Mouse (Mus musculus): Measurements from ENCODE around the gene Sox6. TPM values are rescaled to one million over a fixed set of nuclear protein-coding genes. Genes with fewer than 3 reads are reported as not detected.

Gene Sox6
- polyA plus RNA-seq, 1 experiment: 2.9 TPM

DNA sequence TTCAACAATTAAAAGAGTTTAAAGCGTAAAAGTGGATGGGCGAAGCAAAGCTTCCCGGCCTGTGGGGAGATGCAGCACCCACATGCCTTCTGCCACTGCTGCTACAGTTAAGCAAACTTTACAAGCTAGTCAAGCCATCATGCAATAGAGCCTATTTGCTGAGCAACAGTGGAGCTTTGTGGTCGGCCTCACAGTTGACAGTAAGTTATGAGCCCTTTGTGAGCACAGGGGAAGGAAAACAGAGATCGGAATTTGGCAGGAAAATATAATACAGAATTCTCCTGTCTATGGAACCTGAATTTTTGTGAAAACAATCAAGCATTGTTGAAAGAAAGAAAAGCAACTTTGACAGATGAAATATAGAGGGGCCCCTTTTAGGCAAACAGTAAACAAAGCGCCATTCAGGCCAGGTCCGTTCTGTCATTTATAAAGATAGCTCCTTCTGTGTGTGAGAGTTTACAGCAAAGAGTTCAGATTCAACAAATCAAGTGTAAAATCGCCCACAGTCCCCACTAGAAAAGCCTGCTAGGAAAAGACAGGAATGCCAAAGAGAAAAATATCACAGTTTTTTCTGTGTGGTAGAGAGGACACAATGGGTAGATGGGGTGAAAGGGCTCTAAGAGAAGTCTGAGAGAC is 213.9 kb downstream of the Sox6 start:
- Histone ChIP-seq H3K4me3 (ENCODE audit: insufficient read depth, low read length) (no peak overlapping the region), H3K4me1 (ENCODE audit: control insufficient read depth, insufficient read depth, low read length) (no peaks in the 10 kb centered on the region)
- no peak for TF ChIP-seq POLR2A (IDR thresholded peaks at IDR 0.05; ENCODE audit: low read depth, low read length)

DNA sequence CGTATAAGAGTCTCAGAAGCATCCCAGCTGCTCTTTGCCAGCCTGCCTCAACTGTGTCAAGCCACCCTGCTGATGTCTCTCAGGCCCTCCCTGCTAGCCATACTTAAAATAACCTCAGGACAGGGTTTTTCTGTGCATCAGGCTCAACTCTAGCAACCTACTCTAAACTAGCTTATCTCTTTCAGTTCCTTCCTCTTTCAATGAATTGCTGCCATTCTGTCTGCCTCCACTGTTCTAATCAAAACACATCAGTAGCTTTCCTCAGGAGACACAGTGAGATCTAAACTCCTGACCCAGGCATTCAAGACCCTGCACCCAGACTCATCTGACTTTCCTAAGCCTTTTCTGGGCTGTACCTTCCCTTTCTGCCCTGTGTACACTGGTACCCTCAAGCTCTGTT is 219.5 kb downstream of the Sox6 start:
- H3K4me1 ChIP-seq (ENCODE audit: control insufficient read depth, insufficient read depth, low read length): no peaks in the 10 kb centered on the region
- no peak overlapping the region for H3K4me3 ChIP-seq (ENCODE audit: insufficient read depth, low read length)
- H3K27ac ChIP-seq (ENCODE audit: insufficient read depth, low read length): no peak overlapping the region
- no peak for TF ChIP-seq POLR2A (IDR thresholded peaks at IDR 0.05; ENCODE audit: low read depth, low read length)
- no peak for TF ChIP-seq CTCF (IDR thresholded peaks at IDR 0.05; ENCODE audit: borderline replicate concordance, insufficient read depth, low read length)

More for the DNA sequence above, 213.9 kb downstream of the Sox6 start:
- H3K27ac ChIP-seq (ENCODE audit: insufficient read depth, low read length): peak overlapping the region; percentile 89

DNA sequence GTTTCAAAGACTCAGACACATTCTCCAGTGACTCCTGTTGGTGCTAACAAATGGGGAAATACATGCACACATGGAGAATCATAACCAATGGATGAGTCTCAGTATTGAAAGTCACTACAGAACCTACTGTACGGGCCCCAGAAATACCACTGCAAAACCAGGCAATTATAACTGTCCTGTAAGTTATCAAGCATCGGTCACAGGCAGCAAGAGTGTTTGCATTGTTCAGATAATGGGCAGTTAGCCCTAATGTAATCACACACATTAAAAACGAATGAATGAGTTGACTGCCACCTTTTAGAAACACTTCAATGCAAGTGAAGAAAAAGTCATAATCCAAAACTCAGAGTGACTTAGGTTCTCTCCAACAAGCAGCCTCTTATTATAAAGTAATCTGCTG is 235.3 kb downstream of the Sox6 start:
- Histone ChIP-seq H3K4me1 (ENCODE audit: control insufficient read depth, insufficient read depth, low read length) (no peaks in the 10 kb centered on the region), H3K27ac (ENCODE audit: insufficient read depth, low read length) (no peak overlapping the region), H3K4me3 (ENCODE audit: insufficient read depth, low read length) (no peak overlapping the region)
- no peak for TF ChIP-seq CTCF (IDR thresholded peaks at IDR 0.05; ENCODE audit: borderline replicate concordance, insufficient read depth, low read length)
- no peak for TF ChIP-seq POLR2A (IDR thresholded peaks at IDR 0.05; ENCODE audit: low read depth, low read length)

- no peaks in the 10 kb centered on the region for H3K4me1 ChIP-seq (ENCODE audit: control insufficient read depth, insufficient read depth, low read length)
- no peak overlapping the region for H3K27ac ChIP-seq (ENCODE audit: insufficient read depth, low read length)
- TF ChIP-seq POLR2A (IDR thresholded peaks at IDR 0.05; ENCODE audit: low read depth, low read length) (no peak), CTCF (IDR thresholded peaks at IDR 0.05; ENCODE audit: borderline replicate concordance, insufficient read depth, low read length) (no peak)
- H3K4me3 ChIP-seq (ENCODE audit: insufficient read depth, low read length): no peak overlapping the region
Measured at GRCm38 (mm10) chr7:115794139-115794858, 244.3 kb downstream of the Sox6 start.

GRCm38 (mm10) chr7:115792841-115793240 is 245.8 kb downstream of the Sox6 start:
- H3K4me3 ChIP-seq (ENCODE audit: insufficient read depth, low read length): no peak overlapping the region
- TF ChIP-seq POLR2A (IDR thresholded peaks at IDR 0.05; ENCODE audit: low read depth, low read length) (no peak), CTCF (IDR thresholded peaks at IDR 0.05; ENCODE audit: borderline replicate concordance, insufficient read depth, low read length) (no peak)

DNA sequence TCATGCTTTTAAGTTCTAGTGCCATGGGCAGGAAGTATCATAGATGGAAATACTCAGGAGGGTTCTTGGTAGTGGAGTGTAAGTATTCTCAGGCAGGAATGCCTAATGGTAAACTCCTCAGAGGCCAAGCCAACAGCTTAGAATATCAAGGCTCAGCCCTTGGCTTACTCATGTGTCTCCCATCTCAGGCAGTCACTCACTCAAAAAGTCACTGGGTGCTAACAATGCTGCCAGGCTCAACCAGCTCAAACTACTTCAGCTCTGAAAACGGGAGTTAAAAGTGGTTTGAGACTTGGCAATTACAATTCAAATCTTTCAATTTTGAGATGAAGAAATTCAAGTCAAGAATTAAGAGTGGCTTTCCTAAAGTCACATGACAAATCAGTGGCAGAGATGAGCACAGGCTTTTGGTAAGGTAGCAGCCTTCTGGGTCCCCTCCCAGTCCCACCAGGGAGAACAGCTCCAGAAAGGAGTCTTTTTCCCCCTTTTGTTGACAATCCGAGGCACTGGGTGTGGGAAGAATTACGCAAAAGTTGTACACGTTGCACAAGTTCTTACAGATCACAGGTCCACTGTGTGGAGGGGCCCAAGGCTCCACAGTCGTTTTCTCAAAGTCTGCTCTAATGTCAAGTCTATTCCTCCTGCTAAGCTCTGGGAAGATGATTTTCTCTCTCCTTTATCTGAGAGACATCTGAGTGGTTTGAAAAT is 249.3 kb downstream of the Sox6 start:
- TF ChIP-seq CTCF (IDR thresholded peaks at IDR 0.05; ENCODE audit: borderline replicate concordance, insufficient read depth, low read length) (no peak), POLR2A (IDR thresholded peaks at IDR 0.05; ENCODE audit: low read depth, low read length) (no peak)
- H3K27ac ChIP-seq (ENCODE audit: insufficient read depth, low read length): no peak overlapping the region
- no peaks in the 10 kb centered on the region for H3K4me1 ChIP-seq (ENCODE audit: control insufficient read depth, insufficient read depth, low read length)
- no peak overlapping the region for H3K4me3 ChIP-seq (ENCODE audit: insufficient read depth, low read length)

More at GRCm38 (mm10) chr7:115792841-115793240, 245.8 kb downstream of the Sox6 start:
- H3K27ac ChIP-seq (ENCODE audit: insufficient read depth, low read length): no peak overlapping the region
- H3K4me1 ChIP-seq (ENCODE audit: control insufficient read depth, insufficient read depth, low read length): no peaks in the 10 kb centered on the region

- no peak overlapping the region for H3K27ac ChIP-seq (ENCODE audit: insufficient read depth, low read length)
- no peak overlapping the region for H3K4me3 ChIP-seq (ENCODE audit: insufficient read depth, low read length)
- no peak for TF ChIP-seq CTCF (IDR thresholded peaks at IDR 0.05; ENCODE audit: borderline replicate concordance, insufficient read depth, low read length)
- TF ChIP-seq POLR2A (IDR thresholded peaks at IDR 0.05; ENCODE audit: low read depth, low read length): no peak
- H3K4me1 ChIP-seq (ENCODE audit: control insufficient read depth, insufficient read depth, low read length): no peaks in the 10 kb centered on the region
Measured at GRCm38 (mm10) chr7:115783982-115784917, 254.3 kb downstream of the Sox6 start.

GRCm38 (mm10) chr7:115780148-115780547 is 258.4 kb downstream of the Sox6 start:
- H3K4me1 ChIP-seq (ENCODE audit: control insufficient read depth, insufficient read depth, low read length): no peaks in the 10 kb centered on the region
- TF ChIP-seq POLR2A (IDR thresholded peaks at IDR 0.05; ENCODE audit: low read depth, low read length) (no peak), CTCF (IDR thresholded peaks at IDR 0.05; ENCODE audit: borderline replicate concordance, insufficient read depth, low read length) (no peak)
- H3K4me3 ChIP-seq (ENCODE audit: insufficient read depth, low read length): no peak overlapping the region
- no peak overlapping the region for H3K27ac ChIP-seq (ENCODE audit: insufficient read depth, low read length)

DNA sequence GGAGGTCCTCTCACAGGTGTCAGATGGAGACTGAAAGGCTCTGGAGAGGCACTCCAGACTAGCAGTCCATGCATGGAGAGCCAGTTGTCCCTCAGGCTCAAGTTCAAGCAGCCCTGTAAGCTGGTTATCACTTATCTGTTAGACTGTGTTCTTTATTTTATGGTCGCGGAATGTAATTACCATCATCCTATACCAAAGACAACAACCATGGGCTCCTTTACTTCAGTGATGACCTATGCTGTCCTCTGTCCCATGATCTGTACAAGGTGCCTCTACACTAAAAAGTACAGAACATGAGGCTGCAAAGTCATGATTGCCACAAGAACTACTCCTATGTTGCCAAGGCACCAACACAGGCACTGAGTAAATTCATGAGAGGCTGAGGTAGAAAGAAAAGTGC is 259.1 kb downstream of the Sox6 start:
- no peak overlapping the region for H3K4me3 ChIP-seq (ENCODE audit: insufficient read depth, low read length)
- TF ChIP-seq POLR2A (IDR thresholded peaks at IDR 0.05; ENCODE audit: low read depth, low read length): no peak
- no peak for TF ChIP-seq CTCF (IDR thresholded peaks at IDR 0.05; ENCODE audit: borderline replicate concordance, insufficient read depth, low read length)
- H3K4me1 ChIP-seq (ENCODE audit: control insufficient read depth, insufficient read depth, low read length): no peaks in the 10 kb centered on the region
- no peak overlapping the region for H3K27ac ChIP-seq (ENCODE audit: insufficient read depth, low read length)

All from embryonic fibroblast, embryonic 13.5 days (primary cell).